Mouse (Mus musculus) limb, embryonic 12.5 days (tissue): ENCODE data around the gene Retreg1. TPM values are rescaled to one million over a fixed set of nuclear protein-coding genes. Genes with fewer than 3 reads are reported as not detected.

Experiments
- ATAC-seq: fragments of 200-750 bp; cut with Nextera tagmentation; 2 replicates; pipeline ENCODE4 v1.8.0; 2017; ENCODE audit warnings: low read depth, moderate TSS enrichment; ENCODE audit not compliant: insufficient number of reproducible peaks, insufficient read depth, low FRiP score, low TSS enrichment
- H3K27ac ChIP-seq: fragments of 300-500 bp; sonication (generic); 2 replicates; pipeline ENCODE4 v1.5.1; 2016; ENCODE audit warnings: mild to moderate bottlenecking, moderate library complexity
- H3K27me3 ChIP-seq: fragments of 300-500 bp; sonication (generic); 2 replicates; pipeline ENCODE4 v1.6.1; 2016; ENCODE audit warnings: mild to moderate bottlenecking, moderate library complexity
- H3K36me3 ChIP-seq: fragments of 300-500 bp; sonication (generic); 2 replicates; pipeline ENCODE4 v1.6.1; 2016; ENCODE audit warnings: mild to moderate bottlenecking, moderate library complexity
- H3K4me1 ChIP-seq: fragments of 300-500 bp; sonication (generic); replicated peaks from 2 replicates; pipeline ENCODE4 v1.6.1; 2016
- H3K4me2 ChIP-seq: fragments of 300-500 bp; sonication (generic); 2 replicates; pipeline ENCODE4 v1.6.1; 2016; ENCODE audit warnings: mild to moderate bottlenecking, moderate library complexity
- H3K4me3 ChIP-seq: fragments of 300-500 bp; sonication (generic); replicated peaks from 2 replicates; pipeline ENCODE4 v1.5.1; 2016; ENCODE audit warnings: mild to moderate bottlenecking
- H3K9ac ChIP-seq: fragments of 300-500 bp; sonication (generic); replicated peaks from 2 replicates; pipeline ENCODE4 v1.6.1; 2016; ENCODE audit warnings: mild to moderate bottlenecking, moderate library complexity
- H3K9me3 ChIP-seq: fragments of 300-500 bp; sonication (generic); 2 replicates; pipeline ENCODE4 v1.6.1; 2016; ENCODE audit warnings: mild to moderate bottlenecking, moderate library complexity
- whole genome bisulfite sequencing: fragments of 180-500 bp; shearing (Covaris S2); methylation state at CpG from one replicate; pipeline ENCODE4 v1.1.7; 2016; 5-methylcytosine and 5-hydroxymethylcytosine counted together
- polyA plus RNA-seq: library from polyadenylated mRNA; unstranded; fragments of >200 nt; fragmentation: Nextera tagmentation; extraction: Ambion mirVana; gene quantifications from 2 replicates; pipeline ENCODE4 v1.2.1, GENCODE M21; 2016

Gene Retreg1
- polyA plus RNA-seq, 1 experiment from 2014 or later: 3.4 TPM

GRCm38 (mm10) chr15:25909783-25910494, 67.0 kb downstream of the Retreg1 start:
- Histone ChIP-seq H3K4me1 (peaks cover 6% of the 10 kb centered on the region), H3K27ac (no peak overlapping the region), H3K9me3 (no peaks in the 10 kb centered on the region), H3K9ac (no peak overlapping the region), H3K4me2 (no peak overlapping the region), H3K27me3 (no peaks in the 10 kb centered on the region), H3K36me3 (no peaks in the 10 kb centered on the region), H3K4me3 (no peak overlapping the region)
- no peak for ATAC-seq
- whole genome bisulfite sequencing: 90% methylated on average over 11 of the region's 11 CpGs

GRCm38 (mm10) chr15:25910495-25910865, 67.5 kb downstream of the Retreg1 start:
- Histone ChIP-seq H3K9ac (no peak overlapping the region), H3K4me2 (no peak overlapping the region), H3K4me3 (no peak overlapping the region), H3K9me3 (no peaks in the 10 kb centered on the region), H3K27ac (no peak overlapping the region), H3K36me3 (no peaks in the 10 kb centered on the region), H3K27me3 (no peaks in the 10 kb centered on the region), H3K4me1 (peaks cover 8% of the 10 kb centered on the region)
- WGBS: 22% methylated on average over 1 of the region's 1 CpGs
- no peak for ATAC-seq

GRCm38 (mm10) chr15:25910924-25911323, 67.9 kb downstream of the Retreg1 start:
- Histone ChIP-seq H3K9ac (no peak overlapping the region), H3K9me3 (no peaks in the 10 kb centered on the region), H3K36me3 (no peaks in the 10 kb centered on the region), H3K27me3 (no peaks in the 10 kb centered on the region), H3K27ac (no peak overlapping the region), H3K4me2 (no peak overlapping the region), H3K4me1 (peaks cover 11% of the 10 kb centered on the region), H3K4me3 (no peak overlapping the region)
- 84% methylated on average over 1 of the region's 1 CpGs for WGBS
- no peak for ATAC-seq

DNA sequence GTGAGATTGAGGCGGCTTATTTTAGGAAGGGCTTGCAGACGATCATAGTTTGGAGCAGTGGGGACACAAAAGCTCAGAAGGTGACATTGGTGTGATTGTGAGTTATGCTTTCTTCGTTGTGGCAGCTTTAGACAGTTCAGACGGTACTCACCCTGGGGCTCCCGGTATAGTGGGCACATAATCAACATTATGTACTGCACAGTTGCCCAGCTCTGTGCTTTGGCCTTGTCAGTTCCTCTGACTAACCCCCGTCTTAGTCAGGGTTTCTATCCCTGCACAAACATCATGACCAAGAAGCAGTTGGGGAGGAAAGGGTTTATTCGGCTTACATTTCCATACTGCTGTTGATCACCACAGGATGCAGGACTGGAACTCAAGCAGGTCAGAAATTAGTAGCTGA, 69.9 kb downstream of the Retreg1 start:
- Histone ChIP-seq H3K36me3 (no peaks in the 10 kb centered on the region), H3K4me3 (no peak overlapping the region), H3K4me2 (no peak overlapping the region), H3K27me3 (no peaks in the 10 kb centered on the region), H3K27ac (no peak overlapping the region), H3K9me3 (no peaks in the 10 kb centered on the region), H3K9ac (no peak overlapping the region), H3K4me1 (peaks cover 8% of the 10 kb centered on the region)
- no peak for ATAC-seq
- 87% methylated on average over 7 of the region's 7 CpGs for WGBS

DNA sequence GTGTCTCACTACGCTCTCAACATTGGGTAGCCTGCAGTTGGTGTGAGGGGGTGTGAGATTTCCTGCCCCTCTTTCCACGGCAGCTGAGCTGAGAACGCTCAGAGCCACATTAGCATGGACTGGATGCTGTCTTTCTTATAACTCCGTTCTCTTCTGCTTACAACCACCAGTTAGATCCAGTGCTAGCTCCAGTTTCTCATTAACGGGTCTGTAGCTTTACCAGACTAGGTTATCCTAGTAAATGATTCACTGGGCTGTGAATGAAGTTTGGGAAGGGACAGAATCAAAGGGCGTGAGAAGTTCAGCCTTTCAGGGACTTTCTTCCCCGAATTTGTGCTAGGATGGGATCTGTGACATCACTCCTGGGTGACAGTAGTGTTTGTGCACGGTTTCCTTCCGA, 70.7 kb downstream of the Retreg1 start:
- Histone ChIP-seq H3K4me2 (no peak overlapping the region), H3K4me1 (0 out of 2 replicates have a peak, but pooled peaks cover 5% of the 10 kb centered on the region), H3K9me3 (no peaks in the 10 kb centered on the region), H3K27me3 (no peaks in the 10 kb centered on the region), H3K9ac (no peak overlapping the region), H3K36me3 (no peaks in the 10 kb centered on the region), H3K4me3 (no peak overlapping the region), H3K27ac (no peak overlapping the region)
- 78% methylated on average over 9 of the region's 9 CpGs for WGBS
- no peak for ATAC-seq

- Histone ChIP-seq H3K9ac (no peak overlapping the region), H3K9me3 (no peaks in the 10 kb centered on the region), H3K27ac (no peak overlapping the region), H3K4me2 (no peak overlapping the region), H3K27me3 (no peaks in the 10 kb centered on the region), H3K36me3 (no peaks in the 10 kb centered on the region), H3K4me1 (0 out of 2 replicates have a peak, but pooled peaks cover 5% of the 10 kb centered on the region), H3K4me3 (no peak overlapping the region)
- no peak for ATAC-seq
- WGBS: 91% methylated on average over 4 of the region's 4 CpGs
Observed at GRCm38 (mm10) chr15:25914160-25914559, 71.2 kb downstream of the Retreg1 start.

GRCm38 (mm10) chr15:25915013-25915412, 72.0 kb downstream of the Retreg1 start:
- no peaks in the 10 kb centered on the region for H3K27me3 ChIP-seq
- no peak for ATAC-seq
- no peak overlapping the region for H3K4me3 ChIP-seq
- no peak overlapping the region for H3K9ac ChIP-seq
- H3K9me3 ChIP-seq: no peaks in the 10 kb centered on the region
- H3K36me3 ChIP-seq: no peaks in the 10 kb centered on the region
- no peak overlapping the region for H3K4me2 ChIP-seq
- 0 out of 2 replicates have a peak, but pooled peaks cover 5% of the 10 kb centered on the region for H3K4me1 ChIP-seq
- 60% methylated on average over 10 of the region's 10 CpGs for WGBS
- H3K27ac ChIP-seq: no peak overlapping the region

DNA sequence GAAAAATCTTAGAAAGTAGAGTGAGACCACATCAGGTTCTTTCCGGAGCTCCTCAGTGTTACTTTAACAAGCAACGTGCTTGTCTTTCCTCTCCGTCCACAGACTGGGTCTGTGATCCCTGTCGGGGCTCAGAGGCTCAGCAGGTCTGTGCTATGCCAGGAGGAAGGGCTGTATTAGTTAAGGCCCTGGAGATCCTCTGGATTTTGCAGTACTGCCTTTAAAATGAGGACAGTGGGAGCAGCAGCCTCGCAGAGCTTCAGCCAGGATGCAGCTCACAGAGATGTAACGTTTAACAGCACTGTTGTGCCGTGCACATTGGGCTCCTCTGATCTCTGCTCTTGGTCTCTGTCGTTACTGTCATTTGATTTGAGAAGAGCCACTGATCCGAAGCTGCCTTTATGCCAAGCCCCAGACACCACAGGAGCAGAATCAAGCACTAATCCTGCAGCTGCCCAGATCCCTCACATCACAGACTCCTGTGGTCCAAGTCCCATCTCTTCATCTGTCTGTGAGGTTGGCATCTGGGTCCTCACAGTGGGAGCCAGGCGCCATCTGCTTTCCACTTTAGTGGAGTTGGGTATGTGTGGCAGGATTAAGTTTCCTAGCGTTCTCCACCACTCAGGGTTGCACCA, 72.7 kb downstream of the Retreg1 start:
- no peak overlapping the region for H3K9ac ChIP-seq
- no peak for ATAC-seq
- 0 out of 2 replicates have a peak overlapping the region, but pooled peaks have one; percentile 35 for H3K27ac ChIP-seq
- no peaks in the 10 kb centered on the region for H3K36me3 ChIP-seq
- no peaks in the 10 kb centered on the region for H3K27me3 ChIP-seq
- 0 out of 2 replicates have a peak, but pooled peaks cover 5% of the 10 kb centered on the region for H3K4me1 ChIP-seq
- no peak overlapping the region for H3K4me3 ChIP-seq
- H3K4me2 ChIP-seq: no peak overlapping the region
- H3K9me3 ChIP-seq: no peaks in the 10 kb centered on the region
- 65% methylated on average over 11 of the region's 11 CpGs for WGBS

DNA sequence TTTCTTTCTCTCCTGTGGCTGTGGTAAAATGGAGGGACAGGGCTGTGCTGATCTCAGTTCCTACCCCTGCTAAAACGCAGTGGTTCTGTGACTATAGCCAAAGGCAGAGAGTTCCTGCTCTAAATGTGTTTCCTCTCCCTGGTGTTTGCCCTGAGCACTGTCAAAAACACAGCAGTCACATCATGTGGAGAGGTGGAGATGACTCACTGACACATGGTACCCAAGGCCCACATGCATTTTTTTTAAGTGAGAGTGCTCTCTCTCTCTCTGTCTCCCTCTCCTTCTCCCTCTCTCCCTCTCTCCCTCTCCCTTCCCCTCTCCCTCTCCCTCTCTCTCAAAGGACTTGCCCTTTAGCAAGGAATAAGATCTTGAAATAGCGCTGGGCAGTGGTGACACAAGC, 73.3 kb downstream of the Retreg1 start:
- Histone ChIP-seq H3K36me3 (no peaks in the 10 kb centered on the region), H3K9ac (no peak overlapping the region), H3K9me3 (no peaks in the 10 kb centered on the region), H3K27me3 (no peaks in the 10 kb centered on the region), H3K4me1 (0 out of 2 replicates have a peak, but pooled peaks cover 5% of the 10 kb centered on the region), H3K4me3 (no peak overlapping the region), H3K27ac (no peak overlapping the region), H3K4me2 (no peak overlapping the region)
- 67% methylated on average over 2 of the region's 2 CpGs for WGBS
- ATAC-seq: no peak

- ATAC-seq: no peak
- whole genome bisulfite sequencing: 89% methylated on average over 7 of the region's 7 CpGs
- no peaks in the 10 kb centered on the region for H3K9me3 ChIP-seq
- H3K4me1 ChIP-seq: 0 out of 2 replicates have a peak, but pooled peaks cover 5% of the 10 kb centered on the region
- no peak overlapping the region for H3K4me2 ChIP-seq
- H3K4me3 ChIP-seq: no peak overlapping the region
- H3K9ac ChIP-seq: no peak overlapping the region
- no peaks in the 10 kb centered on the region for H3K36me3 ChIP-seq
- H3K27me3 ChIP-seq: no peaks in the 10 kb centered on the region
- no peak overlapping the region for H3K27ac ChIP-seq
Observed at GRCm38 (mm10) chr15:25918641-25919040, 75.7 kb downstream of the Retreg1 start.

DNA sequence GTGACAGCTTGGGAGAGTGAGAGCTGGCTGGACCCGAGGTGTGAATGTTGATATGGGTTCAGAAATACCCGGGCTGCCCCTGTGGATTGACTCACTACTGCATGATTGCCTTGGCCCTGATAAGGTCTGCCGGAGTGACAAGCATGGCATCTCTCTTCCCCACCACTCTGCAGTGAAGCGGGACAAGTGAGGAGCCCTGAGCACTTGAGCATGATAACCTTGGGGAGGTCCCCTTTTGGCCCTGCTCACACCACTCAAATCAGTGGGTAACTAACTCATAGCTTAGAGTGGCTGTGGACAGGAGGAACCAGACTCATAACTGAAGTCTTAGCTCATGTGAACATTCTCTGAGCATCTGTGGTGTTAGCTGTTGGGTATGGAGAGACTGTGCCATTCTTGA, 77.0 kb downstream of the Retreg1 start:
- 0 out of 2 replicates have a peak, but pooled peaks cover 5% of the 10 kb centered on the region for H3K4me1 ChIP-seq
- WGBS: 81% methylated on average over 4 of the region's 4 CpGs
- H3K36me3 ChIP-seq: no peaks in the 10 kb centered on the region
- H3K9ac ChIP-seq: no peak overlapping the region
- H3K4me3 ChIP-seq: no peak overlapping the region
- no peaks in the 10 kb centered on the region for H3K27me3 ChIP-seq
- no peaks in the 10 kb centered on the region for H3K9me3 ChIP-seq
- H3K4me2 ChIP-seq: no peak overlapping the region
- no peak for ATAC-seq
- no peak overlapping the region for H3K27ac ChIP-seq
